Mouse (Mus musculus) cerebellum, adult 2 months (tissue): ENCODE measurements around the gene Hira. TPM values are rescaled to one million over a fixed set of nuclear protein-coding genes. Genes with fewer than 3 reads are reported as not detected.
"Not testable (repeated sequence)": the region's sequence is repeated elsewhere in the genome, so short reads cannot be mapped to it uniquely, and the experiment has no call there.

ENCODE experiments used
- DNase-seq, 2 experiments: peaks; one replicate each; pipeline ENCODE4 v3.0.0; 2021
- H3K27ac ChIP-seq: fragments of 200-500 bp; 2 replicates; pipeline ENCODE4 v1.5.1; 2012; ENCODE audit warnings: low read length, control low read depth, inconsistent platforms; ENCODE audit not compliant: insufficient read depth
- H3K27me3 ChIP-seq: fragments of 200-500 bp; 2 replicates; pipeline ENCODE4 v1.6.1; 2012; ENCODE audit warnings: inconsistent platforms, mild to moderate bottlenecking, low read length, moderate library complexity; ENCODE audit not compliant: control insufficient read depth, insufficient read depth
- H3K4me1 ChIP-seq: fragments of 200-500 bp; 2 replicates; pipeline ENCODE4 v1.6.1; 2011; ENCODE audit warnings: low read length; ENCODE audit not compliant: control insufficient read depth, insufficient read depth
- H3K4me3 ChIP-seq: fragments of 200-500 bp; replicated peaks from 2 replicates; pipeline ENCODE3; 2011; ENCODE audit warnings: mild to moderate bottlenecking, low read depth, low read length, control low read depth; ENCODE audit not compliant: insufficient read depth
- CTCF ChIP-seq: fragments of 200-500 bp; IDR thresholded peaks from 2 replicates; pipeline ENCODE4 v1.5.1; 2011; ENCODE audit warnings: low read depth, mild to moderate bottlenecking, control low read depth, low read length, moderate library complexity, borderline replicate concordance; ENCODE audit not compliant: insufficient read depth
- POLR2A ChIP-seq: fragments of 200-500 bp; IDR thresholded peaks from 2 replicates; pipeline ENCODE4 v1.6.1; 2011; ENCODE audit warnings: low read length, control low read depth, borderline replicate concordance; ENCODE audit not compliant: insufficient read depth
- WGBS: fragments of 180-500 bp; shearing (Covaris S2); methylation state at CpG from one replicate; pipeline ENCODE4 v1.1.7; 2018; 5-methylcytosine and 5-hydroxymethylcytosine counted together
- polyA plus RNA-seq: library from polyadenylated mRNA; depleted of rRNA; stranded (reverse); fragments of >200 nt; gene quantifications from 2 replicates; pipeline ENCODE4 v1.2.3, GENCODE M21; 2012

Hira gene
- polyA plus RNA-seq, 1 experiment = 64.7 TPM

DNA sequence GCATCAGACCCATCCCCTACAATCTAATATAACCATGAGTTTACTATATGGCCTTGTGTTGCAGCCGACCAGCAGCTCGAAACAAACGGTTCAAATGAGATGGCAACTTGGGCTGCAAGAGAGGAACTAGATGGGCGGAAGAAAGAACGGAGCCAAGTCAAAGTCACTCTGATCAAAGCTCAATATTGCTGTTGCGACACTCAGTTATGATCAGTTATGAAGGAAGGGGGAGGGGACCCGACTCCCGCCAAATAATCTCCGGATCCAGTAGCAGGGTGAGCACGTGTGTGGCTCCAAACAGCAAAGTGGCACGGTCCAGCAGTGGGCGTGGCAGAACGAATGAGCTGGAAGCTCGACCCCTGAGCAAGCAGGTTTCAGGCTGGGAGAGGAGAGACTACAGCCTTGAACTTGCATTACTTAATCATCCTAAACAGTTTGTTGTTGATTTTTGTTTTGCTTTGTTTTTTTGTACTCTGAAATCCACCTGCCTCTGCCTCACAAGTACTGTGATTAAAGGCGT, 30.5 kb upstream of the Hira start:
- no peak overlapping the region for H3K4me3 ChIP-seq
- WGBS = 90% methylated on average over 15 of the region's 15 CpGs
- no peaks in the 10 kb centered on the region for H3K4me1 ChIP-seq
- H3K27me3 ChIP-seq = no peaks in the 10 kb centered on the region
- TF ChIP-seq POLR2A (no peak), CTCF (no peak)
- H3K27ac ChIP-seq = no peak overlapping the region
- DNase-seq = no peak

- DNase-seq, H3K4me3 ChIP-seq, H3K27ac ChIP-seq, H3K27me3 ChIP-seq, H3K4me1 ChIP-seq: not testable (repeated sequence)
- 85% methylated on average over 16 of the region's 17 CpGs for WGBS
Observed at GRCm38 (mm10) chr16:18849521-18850190, 27.2 kb upstream of the Hira start.

DNA sequence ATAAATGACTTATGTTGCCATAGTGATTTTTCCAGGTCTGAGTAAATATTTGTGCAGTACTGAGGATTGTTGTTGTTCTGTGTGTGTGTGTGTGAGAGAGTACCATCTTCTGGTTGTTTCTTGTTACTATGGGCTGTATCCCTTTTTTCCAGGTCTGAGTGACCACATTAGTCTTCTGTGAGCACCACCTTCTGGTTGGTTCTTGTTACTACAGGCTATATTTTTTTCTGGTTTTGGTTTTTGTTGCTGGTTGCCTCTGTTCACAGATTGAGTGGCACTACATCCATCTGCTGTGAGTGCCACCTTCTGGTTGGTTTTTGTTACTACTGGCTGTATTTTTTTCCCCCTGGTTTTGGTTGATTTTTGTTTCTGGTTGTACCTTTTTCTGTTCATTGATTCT, 18.3 kb upstream of the Hira start:
- TF ChIP-seq POLR2A = no peak
- TF ChIP-seq CTCF = no peak
- peaks cover 5% of the 10 kb centered on the region; the same call in 1 of the 2 replicates for H3K4me1 ChIP-seq
- no peaks in the 10 kb centered on the region for H3K27me3 ChIP-seq
- H3K27ac ChIP-seq = no peak overlapping the region
- H3K4me3 ChIP-seq = no peak overlapping the region
- DNase-seq = peak; percentile 34 to 89

GRCm38 (mm10) chr16:18860186-18860585, 16.7 kb upstream of the Hira start:
- peaks cover 5% of the 10 kb centered on the region; the same call in 1 of the 2 replicates for H3K4me1 ChIP-seq
- no peaks in the 10 kb centered on the region for H3K27me3 ChIP-seq
- no peak overlapping the region for H3K4me3 ChIP-seq
- WGBS = 15% methylated on average over 1 of the region's 1 CpGs
- DNase-seq = peak; percentile 34 to 79
- no peak overlapping the region for H3K27ac ChIP-seq
- no peak for TF ChIP-seq POLR2A
- TF ChIP-seq CTCF = no peak

- H3K27me3 ChIP-seq, H3K4me1 ChIP-seq, DNase-seq, H3K4me3 ChIP-seq, H3K27ac ChIP-seq: not testable (repeated sequence)
- WGBS = 72% methylated on average over 1 of the region's 1 CpGs
Observed at GRCm38 (mm10) chr16:18870495-18870894, 6.3 kb upstream of the Hira start.

GRCm38 (mm10) chr16:18876091-18876441, 771 bp upstream of the Hira start:
- under 1% methylated on average over 17 of the region's 17 CpGs for WGBS
- peak overlapping the region; percentile 1; the same call in 1 of the 2 replicates for H3K27ac ChIP-seq
- DNase-seq = no peak
- no peaks in the 10 kb centered on the region for H3K27me3 ChIP-seq
- TF ChIP-seq CTCF (no peak), POLR2A (no peak)
- peak overlapping the region; percentile 73 for H3K4me3 ChIP-seq
- no peaks in the 10 kb centered on the region for H3K4me1 ChIP-seq

GRCm38 (mm10) chr16:18877386-18878090, 701 bp downstream of the Hira start:
- Histone ChIP-seq H3K4me1 (no peaks in the 10 kb centered on the region), H3K4me3 (peak overlapping the region; percentile 73), H3K27me3 (no peaks in the 10 kb centered on the region), H3K27ac (no peak overlapping the region)
- TF ChIP-seq POLR2A (no peak), CTCF (0 out of 2 replicates have a peak, but pooled peaks have one; percentile 10)
- peak in 1 of 2 experiments; percentile 55 for DNase-seq
- under 1% methylated on average over 43 of the region's 43 CpGs for WGBS

DNA sequence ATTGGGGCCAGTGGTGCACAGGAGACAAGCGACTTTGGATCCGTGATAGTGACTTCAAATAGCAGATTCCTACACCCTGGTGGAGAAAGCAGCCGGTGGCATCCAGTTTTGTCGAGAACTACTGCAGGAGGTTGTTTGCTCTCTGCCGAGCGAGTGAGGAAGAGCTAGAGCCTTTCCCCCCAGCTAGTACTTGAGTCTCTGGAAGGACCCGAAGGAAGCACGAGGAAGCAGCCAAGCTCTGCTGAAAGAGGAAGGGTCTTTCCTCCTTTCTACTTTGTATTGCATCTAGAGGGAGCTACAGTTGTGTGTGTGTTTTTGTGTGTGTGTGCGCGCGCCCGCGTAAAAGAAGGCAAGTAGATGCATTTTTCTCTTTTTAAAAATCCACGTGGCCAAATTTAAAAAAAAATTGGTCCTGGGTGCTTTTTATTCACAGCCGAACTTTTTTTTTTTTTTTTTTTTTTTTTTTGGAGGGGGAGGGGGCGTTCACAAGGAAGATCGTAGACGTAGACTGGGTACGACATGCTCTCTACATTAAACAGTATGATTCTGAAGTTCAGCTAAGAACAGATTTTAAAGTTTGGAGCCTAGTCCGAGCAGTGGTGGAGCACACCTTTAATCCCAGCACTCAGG, 1.4 kb downstream of the Hira start:
- Histone ChIP-seq H3K27me3 (no peaks in the 10 kb centered on the region), H3K4me1 (no peaks in the 10 kb centered on the region), H3K4me3 (peak overlapping the region; percentile 73), H3K27ac (no peak overlapping the region)
- peak in 1 of 2 experiments; percentile 20 for DNase-seq
- TF ChIP-seq POLR2A = no peak
- TF ChIP-seq CTCF = no peak
- WGBS = 9% methylated on average over 20 of the region's 20 CpGs
